Mouse (Mus musculus) testis, adult 2 months (tissue): ENCODE measurements around the gene Letm1.

Experiments used
- CTCF ChIP-seq: fragments of 200-500 bp; IDR thresholded peaks from 2 replicates; pipeline ENCODE4 v1.5.1; 2012; ENCODE audit warnings: low read depth, mild to moderate bottlenecking, inconsistent platforms, low read length, moderate library complexity; ENCODE audit not compliant: control insufficient read depth, insufficient read depth, insufficient replicate concordance
- POLR2A ChIP-seq: fragments of 200-500 bp; IDR thresholded peaks from 2 replicates; pipeline ENCODE4 v1.6.1; 2012; ENCODE audit warnings: low read depth, mild to moderate bottlenecking, inconsistent platforms, low read length, moderate library complexity; ENCODE audit not compliant: control insufficient read depth

DNA sequence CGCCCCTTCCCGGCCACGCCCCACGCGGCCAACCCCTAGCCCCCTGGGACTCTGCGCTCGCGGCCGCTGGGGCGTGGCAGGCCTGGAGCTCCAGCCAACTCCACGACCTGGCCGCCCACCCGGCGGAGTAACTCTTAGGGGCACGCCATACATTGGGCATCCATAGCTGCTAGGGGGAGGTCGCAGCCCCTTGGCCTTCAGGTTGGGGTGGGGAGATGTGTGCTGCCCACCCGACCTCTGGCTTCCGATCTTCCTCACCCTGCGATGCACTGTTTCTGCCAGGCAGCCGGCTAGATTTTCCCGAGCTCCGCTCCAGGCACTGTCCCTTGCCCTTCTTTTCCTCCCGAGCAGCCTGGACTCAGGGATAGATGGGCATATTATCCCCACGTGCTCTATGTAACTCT is 86.9 kb downstream of the Letm1 start:
- TF ChIP-seq CTCF (no peak), POLR2A (no peak)
